Mouse (Mus musculus) thymus, postnatal 25 days (tissue): ENCODE data around the gene Lipt2.

Experiments
- DNase-seq: peaks from one replicate; pipeline ENCODE4 v3.0.0; 2022

The Lipt2 gene

GRCm38 (mm10) chr7:100159105-100159841, at the start of gene Lipt2:
TSS of gene Lipt2 (plus strand) at chr7:100159277.
- peak; percentile 85 for DNase-seq

GRCm38 (mm10) chr7:100111506-100111905, 47.6 kb upstream of the Lipt2 start:
- no peak for DNase-seq

- no peak for DNase-seq
Observed at GRCm38 (mm10) chr7:100113821-100114220, 45.3 kb upstream of the Lipt2 start.

GRCm38 (mm10) chr7:100114279-100114678, 44.8 kb upstream of the Lipt2 start:
- no peak for DNase-seq

- no peak for DNase-seq
Observed at GRCm38 (mm10) chr7:100120791-100121261, 38.3 kb upstream of the Lipt2 start.

- DNase-seq = peak; percentile 100
Observed at GRCm38 (mm10) chr7:100121376-100121789, 37.7 kb upstream of the Lipt2 start, which contains the start of gene Pold3. TSS of gene Pold3 (minus strand) at chr7:100121565.

GRCm38 (mm10) chr7:100123486-100123885, 35.6 kb upstream of the Lipt2 start:
- DNase-seq = peak; percentile 26

- peak; percentile 65 for DNase-seq
Observed at GRCm38 (mm10) chr7:100124211-100124610, 34.9 kb upstream of the Lipt2 start.

GRCm38 (mm10) chr7:100125166-100125565, 33.9 kb upstream of the Lipt2 start:
- DNase-seq = no peak

- DNase-seq = no peak
Observed at GRCm38 (mm10) chr7:100126514-100126913, 32.6 kb upstream of the Lipt2 start.

GRCm38 (mm10) chr7:100128262-100129041, 30.6 kb upstream of the Lipt2 start:
- no peak for DNase-seq

GRCm38 (mm10) chr7:100130592-100130991, 28.5 kb upstream of the Lipt2 start:
- no peak for DNase-seq

- no peak for DNase-seq
Observed at GRCm38 (mm10) chr7:100132379-100132778, 26.7 kb upstream of the Lipt2 start.

GRCm38 (mm10) chr7:100137038-100137437, 22.0 kb upstream of the Lipt2 start:
- no peak for DNase-seq

- no peak for DNase-seq
Observed at GRCm38 (mm10) chr7:100138075-100138474, 21.0 kb upstream of the Lipt2 start.

GRCm38 (mm10) chr7:100140591-100140990, 18.5 kb upstream of the Lipt2 start:
- no peak for DNase-seq

- DNase-seq = no peak
Observed at GRCm38 (mm10) chr7:100148586-100148985, 10.5 kb upstream of the Lipt2 start.

- DNase-seq = no peak
Observed at GRCm38 (mm10) chr7:100150086-100150485, 9.0 kb upstream of the Lipt2 start.

GRCm38 (mm10) chr7:100150626-100151025, 8.5 kb upstream of the Lipt2 start:
- no peak for DNase-seq

GRCm38 (mm10) chr7:100157669-100158068, 1.4 kb upstream of the Lipt2 start:
- no peak for DNase-seq

- DNase-seq = no peak
Observed at GRCm38 (mm10) chr7:100160006-100160405, 929 bp downstream of the Lipt2 start.

GRCm38 (mm10) chr7:100163506-100163905, 4.4 kb downstream of the Lipt2 start:
- DNase-seq = no peak

GRCm38 (mm10) chr7:100168654-100169053, 9.6 kb downstream of the Lipt2 start:
- DNase-seq = no peak

GRCm38 (mm10) chr7:100170756-100171155, 11.7 kb downstream of the Lipt2 start:
- DNase-seq = no peak
